Mouse (Mus musculus) G1E-ER4 (cell line): Measurements from ENCODE around the gene Gbgt1. TPM values are rescaled to one million over a fixed set of nuclear protein-coding genes. Genes with fewer than 3 reads are reported as not detected.

Experiments
- GATA1 ChIP-seq: IDR thresholded peaks from one replicate; pipeline ENCODE4 v1.8.0; 2012; ENCODE audit warnings: low read length, inconsistent platforms
- polyA plus RNA-seq: library from polyadenylated mRNA; stranded (reverse); fragments of >175 nt; gene quantifications from 2 replicates; pipeline ENCODE4 v1.2.3, GENCODE M21; 2012

The Gbgt1 gene
- polyA plus RNA-seq, 1 experiment: not detected

GRCm38 (mm10) chr2:28522166-28522565, 25.5 kb downstream of the Gbgt1 start:
- TF ChIP-seq GATA1: no peak

DNA sequence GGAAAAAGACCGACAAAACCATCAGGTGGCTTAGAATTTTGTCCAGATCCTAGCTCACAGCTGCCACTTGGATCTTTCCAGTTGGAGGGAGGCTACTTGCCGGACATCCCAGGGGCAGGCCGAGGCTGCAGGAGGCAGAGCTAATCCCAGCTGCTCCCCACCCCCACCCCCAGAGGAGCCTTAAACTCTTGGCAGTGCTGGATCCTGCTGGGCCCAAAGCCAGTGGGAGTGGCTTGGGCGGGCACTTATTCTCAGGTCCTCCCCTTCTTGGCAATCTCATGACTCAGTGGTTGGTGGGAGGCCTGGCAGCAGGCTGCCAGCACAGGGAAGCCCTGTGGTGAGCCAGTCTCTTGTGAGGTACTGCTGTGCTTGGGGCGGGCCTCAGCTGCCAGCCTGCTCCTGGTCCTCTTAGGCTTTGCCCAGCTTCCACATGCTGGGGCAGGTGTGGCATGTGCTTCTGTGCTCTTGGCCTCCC, 27.0 kb downstream of the Gbgt1 start:
- TF ChIP-seq GATA1: no peak

- no peak for TF ChIP-seq GATA1
These were observed 27.7 kb downstream of the Gbgt1 start for GRCm38 (mm10) chr2:28524406-28524805.

DNA sequence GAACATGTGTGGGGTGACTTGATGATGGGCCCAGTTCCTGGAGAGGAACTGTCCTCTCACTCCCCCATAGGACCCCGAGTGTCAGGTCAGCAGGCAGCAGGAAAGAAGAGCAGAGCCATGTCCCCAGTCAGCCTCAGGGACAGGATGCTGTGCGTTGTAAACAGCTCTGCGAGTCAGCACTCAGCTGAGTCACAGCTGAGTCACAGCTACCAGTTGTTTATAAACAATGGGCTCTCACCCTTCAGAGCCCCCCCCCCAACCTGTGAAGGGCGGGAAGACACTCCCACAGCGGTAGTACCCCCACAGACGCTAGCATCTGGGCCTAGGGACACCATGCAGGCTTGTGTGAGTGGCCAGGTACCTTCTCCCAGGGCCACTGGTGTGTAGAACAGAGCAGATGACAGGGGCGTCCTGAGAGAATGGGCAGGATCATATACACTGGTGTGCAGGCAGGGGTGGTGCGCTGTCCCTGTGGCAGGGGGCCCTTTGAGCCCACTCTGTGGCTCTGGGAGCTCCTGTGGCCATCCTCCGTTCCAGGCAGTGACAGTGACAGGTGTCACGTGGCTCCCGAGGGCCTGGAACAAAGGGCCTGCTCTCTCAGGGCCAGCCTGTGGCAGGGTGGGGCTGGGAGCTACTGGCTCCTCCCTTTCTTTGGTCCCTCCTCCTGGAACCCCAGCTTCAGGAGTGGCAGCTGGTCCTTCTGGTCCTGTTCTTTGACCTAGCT, 28.7 kb downstream of the Gbgt1 start:
- TF ChIP-seq GATA1: no peak

- no peak for TF ChIP-seq GATA1
These were observed 29.5 kb downstream of the Gbgt1 start for GRCm38 (mm10) chr2:28525943-28526876.

DNA sequence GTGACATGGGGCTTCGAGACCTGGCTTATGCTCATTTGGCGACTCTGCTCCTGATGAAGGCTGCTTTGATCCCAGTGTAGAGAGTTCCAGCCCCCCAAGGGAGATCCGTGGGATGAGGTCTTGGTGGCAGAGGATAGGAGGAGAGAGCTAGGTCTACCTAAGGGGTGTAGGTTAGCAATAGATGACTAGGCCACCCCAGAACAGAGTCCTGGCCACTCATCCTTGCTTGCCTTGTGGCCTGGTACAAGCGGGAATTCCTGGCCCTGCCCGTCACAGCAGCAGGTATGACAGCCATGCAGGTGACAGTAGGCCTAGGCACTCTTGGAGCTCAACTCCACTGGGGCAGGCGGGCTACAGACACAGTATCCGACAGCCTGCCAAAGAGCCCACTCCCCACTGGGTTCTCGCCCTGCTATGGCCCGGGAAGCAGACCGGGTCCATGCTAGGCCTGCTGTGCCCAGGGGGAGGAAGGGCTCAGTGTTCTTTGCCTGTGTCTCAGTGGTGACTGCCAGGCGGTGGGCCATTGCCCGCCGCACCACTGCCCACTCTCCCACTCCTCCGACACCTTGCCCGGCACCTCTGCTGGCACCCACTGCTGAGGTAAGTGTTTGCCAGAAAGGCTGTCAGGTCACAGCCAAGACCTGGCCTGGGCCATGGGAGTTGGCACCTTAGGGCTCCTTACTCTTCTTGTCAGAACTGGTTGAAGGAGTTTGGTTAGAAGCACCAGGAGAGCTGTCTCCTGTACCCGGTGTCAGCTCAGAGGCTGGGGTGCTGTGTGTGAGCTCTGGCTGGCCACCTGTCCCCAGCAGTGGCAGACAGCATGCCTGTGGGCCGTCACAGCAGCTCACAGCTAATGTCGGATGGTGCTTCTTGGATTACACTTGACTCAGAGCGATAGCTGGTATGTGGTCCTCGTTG, 31.0 kb downstream of the Gbgt1 start:
- TF ChIP-seq GATA1: no peak

DNA sequence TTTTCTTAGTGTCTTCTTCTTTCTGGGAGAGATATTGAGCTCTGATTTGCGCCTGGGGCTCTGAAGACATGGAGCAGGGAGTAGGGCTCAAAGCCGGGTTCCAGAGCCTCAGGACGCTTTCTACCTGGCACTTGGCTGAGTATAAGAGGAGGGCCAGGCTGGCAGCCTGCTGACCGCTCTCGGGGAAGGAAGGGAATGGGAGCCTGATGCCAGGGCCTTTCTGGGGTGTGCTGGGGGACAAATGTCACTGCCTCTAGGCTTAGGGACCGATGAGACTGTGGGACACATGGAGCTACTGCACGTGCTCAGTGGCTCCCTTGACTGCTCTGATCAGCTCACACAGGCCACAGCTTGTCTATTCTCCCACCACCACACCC, 31.7 kb downstream of the Gbgt1 start:
- no peak for TF ChIP-seq GATA1

GRCm38 (mm10) chr2:28529856-28530255, 33.2 kb downstream of the Gbgt1 start:
- TF ChIP-seq GATA1: no peak

DNA sequence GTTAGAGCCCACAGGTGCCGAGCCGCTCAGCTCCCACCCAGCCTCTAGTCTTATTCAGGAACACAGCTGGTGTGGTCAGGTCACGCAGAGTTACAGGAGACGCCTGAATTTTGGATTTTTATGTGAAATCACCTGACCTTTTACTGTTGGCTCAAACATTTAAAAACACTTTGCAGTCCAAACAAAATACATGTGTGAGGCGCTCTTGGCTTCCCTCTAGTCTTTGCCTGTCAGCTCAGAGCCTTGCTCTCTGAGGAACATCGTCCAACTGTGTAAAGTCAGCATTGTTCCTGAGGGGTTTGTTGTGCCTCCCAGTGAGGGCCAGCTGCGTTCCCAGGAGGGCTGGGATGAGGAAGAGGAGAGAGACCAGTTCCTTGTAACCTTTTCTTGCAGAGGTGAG, 33.6 kb downstream of the Gbgt1 start:
- TF ChIP-seq GATA1: no peak

- TF ChIP-seq GATA1: no peak
These were observed 36.5 kb downstream of the Gbgt1 start for GRCm38 (mm10) chr2:28532938-28533771.

GRCm38 (mm10) chr2:28533901-28534435, 37.3 kb downstream of the Gbgt1 start:
- TF ChIP-seq GATA1: no peak

- TF ChIP-seq GATA1: no peak
These were observed 38.0 kb downstream of the Gbgt1 start for GRCm38 (mm10) chr2:28534436-28535262.

DNA sequence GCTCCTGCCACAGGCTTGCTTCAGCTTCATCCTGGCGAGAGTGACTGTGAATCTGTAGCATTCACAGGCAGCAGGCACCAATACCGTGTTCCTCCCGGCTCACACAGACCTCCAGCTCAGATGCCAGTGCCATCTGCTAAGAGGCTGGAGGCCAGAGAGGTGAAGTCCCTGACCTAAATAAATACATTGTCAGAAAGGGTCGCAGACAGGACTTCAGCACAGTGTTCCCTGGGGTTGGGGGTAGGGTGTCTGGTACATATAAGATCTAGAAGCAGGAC, 38.5 kb downstream of the Gbgt1 start:
- TF ChIP-seq GATA1: no peak

GRCm38 (mm10) chr2:28535650-28536049, 39.0 kb downstream of the Gbgt1 start:
- no peak for TF ChIP-seq GATA1
